Mouse (Mus musculus) T-helper 1 cell (primary cell): ENCODE results near the gene Clcn2.

Experiments used
- in situ Hi-C: fragments of 300-600 bp; cut with MboI, MseI; formaldehyde crosslinking; loops from one replicate; pipeline ENCODE4 v1.15.1; 2025; ENCODE audit warnings: high pct_unique_total_duplicates

Clcn2 gene

GRCm38 (mm10) chr16:20717181-20717977, at the start of gene Clcn2, which contains the start of gene Polr2h:
Clcn2 (minus strand) TSS chr16:20717746.
Polr2h (plus strand) TSS chr16:20717665.
- in situ Hi-C loops, result no loop called here

GRCm38 (mm10) chr16:20765244-20765643, 47.7 kb upstream of the Clcn2 start:
- in situ Hi-C loops, result no loop called here

GRCm38 (mm10) chr16:20761681-20762080, 44.1 kb upstream of the Clcn2 start:
- in situ Hi-C loops, result loop anchor here (5.0 kb wide), 1 partner anchor 34 kb away; no protein-coding TSS in a partner anchor

- in situ Hi-C loops, result no loop called here
Observed at GRCm38 (mm10) chr16:20757385-20757784, 39.8 kb upstream of the Clcn2 start.

- in situ Hi-C loops, result no loop called here
Observed at GRCm38 (mm10) chr16:20756052-20756451, 38.5 kb upstream of the Clcn2 start.

GRCm38 (mm10) chr16:20750518-20750917, 33.0 kb upstream of the Clcn2 start:
- in situ Hi-C loops, result no loop called here

GRCm38 (mm10) chr16:20746641-20747040, 29.1 kb upstream of the Clcn2 start:
- in situ Hi-C loops, result no loop called here

GRCm38 (mm10) chr16:20739845-20740244, 22.3 kb upstream of the Clcn2 start:
- in situ Hi-C loops, result loop anchor here (5.0 kb wide), 1 partner anchor 562 kb away; no protein-coding TSS in a partner anchor

- in situ Hi-C loops, result loop anchor here (5.0 kb wide), 1 partner anchor 565 kb away; no protein-coding TSS in a partner anchor
Observed at GRCm38 (mm10) chr16:20736823-20737222, 19.3 kb upstream of the Clcn2 start.

GRCm38 (mm10) chr16:20736168-20736567, 18.6 kb upstream of the Clcn2 start:
- in situ Hi-C loops, result loop anchor here (5.0 kb wide), 1 partner anchor 566 kb away; no protein-coding TSS in a partner anchor

- in situ Hi-C loops, result loop anchor here (5.0 kb wide), 1 partner anchor 567 kb away; no protein-coding TSS in a partner anchor
Observed at GRCm38 (mm10) chr16:20735651-20736050, 18.1 kb upstream of the Clcn2 start.

GRCm38 (mm10) chr16:20733731-20734730, 16.5 kb upstream of the Clcn2 start, which contains the start of gene Thpo:
Thpo (minus strand) TSS chr16:20734511.
- in situ Hi-C loops, result no loop called here

- in situ Hi-C loops, result no loop called here
Observed at GRCm38 (mm10) chr16:20732925-20733730, 15.6 kb upstream of the Clcn2 start, which contains the start of gene Chrd. Chrd (plus strand) TSS chr16:20733127.

- in situ Hi-C loops, result no loop called here
Observed at GRCm38 (mm10) chr16:20732251-20732924, 14.8 kb upstream of the Clcn2 start.

- in situ Hi-C loops, result no loop called here
Observed at GRCm38 (mm10) chr16:20731688-20732087, 14.1 kb upstream of the Clcn2 start.

GRCm38 (mm10) chr16:20730293-20730711, 12.8 kb upstream of the Clcn2 start:
- in situ Hi-C loops, result no loop called here

GRCm38 (mm10) chr16:20726384-20726783, 8.8 kb upstream of the Clcn2 start:
- in situ Hi-C loops, result loop anchor here (5.0 kb wide), 1 partner anchor 36 kb away; no protein-coding TSS in a partner anchor

- in situ Hi-C loops, result loop anchor here (5.0 kb wide), 1 partner anchor 37 kb away; no protein-coding TSS in a partner anchor
Observed at GRCm38 (mm10) chr16:20725750-20726149, 8.2 kb upstream of the Clcn2 start.

GRCm38 (mm10) chr16:20725321-20725720, 7.8 kb upstream of the Clcn2 start:
- in situ Hi-C loops, result loop anchor here (5.0 kb wide), 1 partner anchor 37 kb away; no protein-coding TSS in a partner anchor

GRCm38 (mm10) chr16:20724338-20724748, 6.8 kb upstream of the Clcn2 start:
- in situ Hi-C loops, result no loop called here
